Mouse (Mus musculus): ENCODE measurements around the gene Hrh1. TPM values are rescaled to one million over a fixed set of nuclear protein-coding genes. Genes with fewer than 3 reads are reported as not detected.

The Hrh1 gene
- total and polyA plus RNA-seq, 3 experiments, result not detected

DNA sequence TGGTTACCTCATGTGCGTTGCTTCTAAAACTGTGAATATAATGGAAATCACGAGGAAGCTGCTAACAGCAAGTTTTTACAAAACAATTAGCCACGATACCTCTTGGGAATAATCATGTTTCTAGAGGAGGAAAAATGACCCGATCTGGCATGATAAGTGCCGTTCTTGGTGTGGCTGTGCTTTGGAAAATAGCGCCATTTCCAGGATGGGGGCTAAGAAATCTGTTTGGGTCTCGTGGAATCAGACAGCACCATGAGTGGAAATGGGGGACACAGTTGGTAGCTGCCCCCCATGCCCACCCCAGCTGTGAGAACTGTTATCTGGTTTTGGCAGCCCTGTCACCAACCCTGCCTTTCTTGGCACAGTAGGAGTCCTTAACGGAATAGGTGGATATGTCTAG, 34.0 kb upstream of the Hrh1 start:
- H3K27me3 ChIP-seq (replicated peaks), result peaks cover 84% of the 10 kb centered on the region
- no peak overlapping the region for H3K27ac ChIP-seq (ENCODE audit: insufficient read depth, low read depth)
- no peak overlapping the region for H3K4me2 ChIP-seq (ENCODE audit: insufficient read depth, low read depth, poor library complexity, severe bottlenecking)
- in situ Hi-C loops (cut with MboI; ENCODE audit: low pct_ligation_motif_present, low pct_unique_long_range_greater_than_20kb, low sequenced_read_pairs) (no loop called here), dilution Hi-C loops (cut with MboI; ENCODE audit: extremely low pct_ligation_motif_present, extremely low pct_unique_long_range_greater_than_20kb, low sequenced_read_pairs) (no loop called here)
- H3K9me3 ChIP-seq (replicated peaks; ENCODE audit: low read length), result peaks cover 2% of the 10 kb centered on the region
- TF ChIP-seq CTCF (conservative IDR thresholded peaks at IDR 0.05 in 1 of 2, IDR thresholded peaks at IDR 0.05 in 1 of 2; ENCODE audit: low read depth in 2 of 2, low read length in 2 of 2) (no peak), USF2 (conservative IDR thresholded peaks at IDR 0.05; ENCODE audit: low read depth, low read length) (no peak)
- no peak overlapping the region for H3K4me3 ChIP-seq (replicated peaks in 1 of 3; ENCODE audit: low read depth in 2 of 3, low read length in 2 of 3, poor library complexity in 1 of 3)
- no peaks in the 10 kb centered on the region for H3K36me3 ChIP-seq (replicated peaks in 1 of 2; ENCODE audit: control insufficient read depth in 1 of 2, insufficient read depth in 1 of 2, low read length in 1 of 2)
- H3K79me2 ChIP-seq (replicated peaks; ENCODE audit: control insufficient read depth, extremely low read depth, insufficient read depth, poor library complexity, severe bottlenecking), result no peaks in the 10 kb centered on the region
- no peak for DNase-seq (ENCODE audit: extremely low read depth)
- H3K9ac ChIP-seq (ENCODE audit: insufficient read depth, low read depth), result no peak overlapping the region
- H3K4me1 ChIP-seq (ENCODE audit: control insufficient read depth in 1 of 2, insufficient read depth in 2 of 2), result no peaks in the 10 kb centered on the region

GRCm38 (mm10) chr6:114364734-114365133, 33.0 kb upstream of the Hrh1 start:
- no peaks in the 10 kb centered on the region for H3K36me3 ChIP-seq (replicated peaks in 1 of 2; ENCODE audit: control insufficient read depth in 1 of 2, insufficient read depth in 1 of 2, low read length in 1 of 2)
- no peaks in the 10 kb centered on the region for H3K4me1 ChIP-seq (ENCODE audit: control insufficient read depth in 1 of 2, insufficient read depth in 2 of 2)
- no peak for DNase-seq (ENCODE audit: extremely low read depth)
- H3K4me2 ChIP-seq (ENCODE audit: insufficient read depth, low read depth, poor library complexity, severe bottlenecking), result no peak overlapping the region
- no peaks in the 10 kb centered on the region for H3K79me2 ChIP-seq (replicated peaks; ENCODE audit: control insufficient read depth, extremely low read depth, insufficient read depth, poor library complexity, severe bottlenecking)
- in situ Hi-C loops (cut with MboI; ENCODE audit: low pct_ligation_motif_present, low pct_unique_long_range_greater_than_20kb, low sequenced_read_pairs), result no loop called here
- dilution Hi-C loops (cut with MboI; ENCODE audit: extremely low pct_ligation_motif_present, extremely low pct_unique_long_range_greater_than_20kb, low sequenced_read_pairs), result no loop called here
- no peak for TF ChIP-seq GABPA (IDR thresholded peaks at IDR 0.05; ENCODE audit: insufficient replicate concordance, low read depth, low read length)
- no peak for TF ChIP-seq ZKSCAN1 (IDR thresholded peaks at IDR 0.05; ENCODE audit: borderline replicate concordance, low read depth, low read length)
- no peak for TF ChIP-seq MAX (IDR thresholded peaks at IDR 0.05; ENCODE audit: low read length)
- no peak for TF ChIP-seq KAT2A (IDR thresholded peaks at IDR 0.05; ENCODE audit: insufficient replicate concordance, low read length)
- TF ChIP-seq RCOR1 (conservative IDR thresholded peaks at IDR 0.05; ENCODE audit: low read depth, low read length), result no peak
- TF ChIP-seq USF2 (conservative IDR thresholded peaks at IDR 0.05; ENCODE audit: low read depth, low read length), result no peak
- TF ChIP-seq MAFK (IDR thresholded peaks at IDR 0.05; ENCODE audit: insufficient replicate concordance, low read length), result no peak
- TF ChIP-seq CTCF (conservative IDR thresholded peaks at IDR 0.05 in 1 of 2, IDR thresholded peaks at IDR 0.05 in 1 of 2; ENCODE audit: low read depth in 2 of 2, low read length in 2 of 2), result no peak
- TF ChIP-seq ELF1 (IDR thresholded peaks at IDR 0.05; ENCODE audit: low read depth, low read length), result no peak
- TF ChIP-seq POLR2AphosphoS2 (IDR thresholded peaks at IDR 0.05; ENCODE audit: low read depth, low read length), result no peak
- TF ChIP-seq MXI1 (IDR thresholded peaks at IDR 0.05; ENCODE audit: low read depth, low read length), result no peak
- no peak overlapping the region for H3K27ac ChIP-seq (ENCODE audit: insufficient read depth, low read depth)
- H3K27me3 ChIP-seq (replicated peaks), result peaks cover 84% of the 10 kb centered on the region
- H3K4me3 ChIP-seq (replicated peaks in 1 of 3; ENCODE audit: low read depth in 2 of 3, low read length in 2 of 3, poor library complexity in 1 of 3), result no peak overlapping the region
- no peak overlapping the region for H3K9ac ChIP-seq (ENCODE audit: insufficient read depth, low read depth)
- H3K9me3 ChIP-seq (replicated peaks; ENCODE audit: low read length), result peaks cover 1% of the 10 kb centered on the region

GRCm38 (mm10) chr6:114366191-114366590, 31.5 kb upstream of the Hrh1 start:
- dilution Hi-C loops (cut with MboI; ENCODE audit: extremely low pct_ligation_motif_present, extremely low pct_unique_long_range_greater_than_20kb, low sequenced_read_pairs) (no loop called here), in situ Hi-C loops (cut with MboI; ENCODE audit: low pct_ligation_motif_present, low pct_unique_long_range_greater_than_20kb, low sequenced_read_pairs) (no loop called here)
- Histone ChIP-seq H3K9me3 (replicated peaks; ENCODE audit: low read length) (no peaks in the 10 kb centered on the region), H3K4me2 (ENCODE audit: insufficient read depth, low read depth, poor library complexity, severe bottlenecking) (no peak overlapping the region), H3K4me3 (replicated peaks in 1 of 3; ENCODE audit: low read depth in 2 of 3, low read length in 2 of 3, poor library complexity in 1 of 3) (no peak overlapping the region), H3K27ac (ENCODE audit: insufficient read depth, low read depth) (no peak overlapping the region), H3K79me2 (replicated peaks; ENCODE audit: control insufficient read depth, extremely low read depth, insufficient read depth, poor library complexity, severe bottlenecking) (no peaks in the 10 kb centered on the region), H3K36me3 (replicated peaks in 1 of 2; ENCODE audit: control insufficient read depth in 1 of 2, insufficient read depth in 1 of 2, low read length in 1 of 2) (no peaks in the 10 kb centered on the region), H3K4me1 (ENCODE audit: control insufficient read depth in 1 of 2, insufficient read depth in 2 of 2) (no peaks in the 10 kb centered on the region), H3K9ac (ENCODE audit: insufficient read depth, low read depth) (no peak overlapping the region), H3K27me3 (replicated peaks) (peaks cover 74% of the 10 kb centered on the region)
- no peak for DNase-seq (ENCODE audit: extremely low read depth)
- TF ChIP-seq USF1 (IDR thresholded peaks at IDR 0.05; ENCODE audit: low read depth, low read length) (no peak), PAX5 (IDR thresholded peaks at IDR 0.05; ENCODE audit: low read length) (no peak), KAT2A (IDR thresholded peaks at IDR 0.05; ENCODE audit: insufficient replicate concordance, low read length) (no peak), TCF12 (IDR thresholded peaks at IDR 0.05; ENCODE audit: low read depth, low read length) (no peak), TBP (conservative IDR thresholded peaks at IDR 0.05; ENCODE audit: low read depth, low read length) (no peak), HCFC1 (IDR thresholded peaks at IDR 0.05; ENCODE audit: low read depth, low read length) (no peak)
